In the genomic region with DNA sequence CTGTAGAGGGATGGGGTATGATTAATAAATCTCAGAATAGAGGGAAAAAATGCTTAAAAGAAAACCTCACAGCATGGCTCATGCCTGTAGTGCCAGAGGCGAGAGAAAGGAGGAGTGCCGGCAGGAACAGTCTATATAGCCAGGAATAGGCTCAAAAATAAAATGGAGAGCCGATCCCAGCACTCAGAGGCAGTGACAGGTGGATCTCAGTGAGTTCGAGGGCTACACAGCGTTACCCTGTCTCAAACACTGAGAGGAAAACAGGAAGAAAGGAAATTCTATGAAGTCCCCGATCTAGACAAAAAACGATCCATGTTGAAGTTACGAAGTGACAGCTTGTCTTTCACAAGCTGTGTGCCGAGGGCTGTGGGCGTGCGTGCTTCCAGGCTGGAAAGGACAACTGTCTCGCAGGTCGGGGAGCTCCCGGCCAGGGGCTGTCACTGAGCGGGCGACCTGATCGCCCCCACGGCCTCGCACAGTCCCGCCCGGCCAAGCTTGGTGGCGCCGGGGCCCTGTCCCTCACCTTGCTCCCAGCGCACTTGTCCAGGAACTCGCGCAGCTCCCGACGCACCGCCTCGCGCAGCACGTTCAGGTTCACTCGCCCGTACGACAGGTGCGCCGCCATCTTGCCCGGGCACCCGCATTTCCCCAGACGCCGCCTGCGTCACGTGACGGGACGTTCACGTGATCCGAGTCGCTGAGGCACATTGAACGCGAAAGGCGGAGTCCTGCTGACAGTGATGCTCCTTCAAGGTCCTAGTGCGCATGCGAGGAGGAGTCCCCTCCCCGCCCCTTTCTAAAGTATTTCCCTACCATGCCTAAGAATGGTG, we compare ENCODE assay signal across 7 mouse cellular contexts. TPM values are rescaled to one million over a fixed set of nuclear protein-coding genes. Genes with fewer than 3 reads are reported as not detected.
A peak's percentile ranks its signal among the peaks of the same experiment; 100 is the strongest.
DNase-seq lines count a peak whose midpoint lies in the region; ATAC-seq lines count a peak whose summit lies in the region.

A gene (minus strand): TSS at position 682 of the 830 bp plus-strand sequence.

- under 1% methylated on average over 54 of the region's 54 CpGs for WGBS in intestine, embryonic 16.5 days
- WGBS in midbrain, embryonic 11.5 days: under 1% methylated on average over 54 of the region's 54 CpGs

- no peaks in the 10 kb centered on the region for H3K9me3 ChIP-seq in intestine, embryonic 16.5 days (ENCODE audit: control insufficient read depth, low read length)
- H3K9me3 ChIP-seq in midbrain, embryonic 11.5 days (ENCODE audit: control insufficient read depth, low read length): no peaks in the 10 kb centered on the region

- no peaks in the 10 kb centered on the region for H3K27me3 ChIP-seq in intestine, embryonic 16.5 days (replicated peaks; ENCODE audit: control insufficient read depth, insufficient read depth, low read length)
- no peaks in the 10 kb centered on the region for H3K27me3 ChIP-seq in midbrain, embryonic 11.5 days (ENCODE audit: control insufficient read depth, insufficient read depth, low read length)

- intact Hi-C loops in left cerebral cortex, postnatal 36 days (cut with DNase I): loop anchor here (5.0 kb wide), 1 partner anchor 35 kb away; no protein-coding TSS in a partner anchor

- peak; percentile 98 for DNase-seq in adrenal gland, adult 8-10 months
- peak; percentile 98 for DNase-seq in embryo, embryonic 9.5 days (ENCODE audit: extremely low spot score)
- DNase-seq in gastrocnemius, postnatal 4 days (ENCODE audit: low spot score in 2 of 2): peak; percentile 98 to 99
- DNase-seq in left cerebral cortex, postnatal 36 days (ENCODE audit: low spot score in 2 of 2): peak; percentile 96 to 97
- peak; percentile 99 for DNase-seq in midbrain, embryonic 11.5 days (ENCODE audit: low spot score, missing footprints)
- peak; percentile 100 for DNase-seq in skeletal muscle tissue, adult 2 months (ENCODE audit: low read depth, low spot score)

- peak within 1 kb of the TSS; percentile 79 for H3K9ac ChIP-seq in intestine, embryonic 16.5 days (ENCODE audit: low read depth, low read length)
- peak within 1 kb of the TSS; percentile 83 for H3K9ac ChIP-seq in midbrain, embryonic 11.5 days (ENCODE audit: low read length)

- 0 out of 2 replicates have a peak, but pooled peaks cover 6% of the 10 kb centered on the region for H3K36me3 ChIP-seq in intestine, embryonic 16.5 days (ENCODE audit: control insufficient read depth, insufficient read depth, low read length)
- H3K36me3 ChIP-seq in midbrain, embryonic 11.5 days (ENCODE audit: control insufficient read depth, insufficient read depth, low read length): peaks cover 4% of the 10 kb centered on the region; the same call in 1 of the 2 replicates

- peak within 1 kb of the TSS; percentile 56 for H3K4me2 ChIP-seq in intestine, embryonic 16.5 days (ENCODE audit: low read depth, low read length)
- peak within 1 kb of the TSS; percentile 86 for H3K4me2 ChIP-seq in midbrain, embryonic 11.5 days

- peaks cover 5% of the 10 kb centered on the region for H3K4me1 ChIP-seq in intestine, embryonic 16.5 days (ENCODE audit: control insufficient read depth, insufficient read depth, low read length)
- H3K4me1 ChIP-seq in midbrain, embryonic 11.5 days (ENCODE audit: control insufficient read depth, insufficient read depth, low read length): peaks cover 6% of the 10 kb centered on the region; the same call in 1 of the 2 replicates

- peak within 1 kb of the TSS; percentile 43 for H3K27ac ChIP-seq in intestine, embryonic 16.5 days (ENCODE audit: low read length)
- no peak within 1 kb of the TSS for H3K27ac ChIP-seq in midbrain, embryonic 11.5 days (ENCODE audit: low read depth, low read length)

- peak; percentile 95 for ATAC-seq in intestine, embryonic 16.5 days
- peak; percentile 91 for ATAC-seq in midbrain, embryonic 11.5 days (ENCODE audit: low FRiP score)

- H3K4me3 ChIP-seq in intestine, embryonic 16.5 days (ENCODE audit: low read length): peak within 1 kb of the TSS; percentile 78
- H3K4me3 ChIP-seq in midbrain, embryonic 11.5 days (ENCODE audit: low read depth, low read length): peak within 1 kb of the TSS; percentile 97

RNA-seq across cellular contexts. Expression of the gene that starts here (rescaled TPM):
- total RNA-seq in adrenal gland, adult 8-10 months (2022): 10 to 100 TPM; 53.7 to 68.7 (median 64.1) TPM
- total RNA-seq in gastrocnemius, postnatal 4 days (2021): 10 to 100 TPM; 31.5 to 31.9 TPM
- polyA plus RNA-seq in intestine, embryonic 16.5 days (2015; fragmentation: Nextera tagmentation; extraction: Ambion mirVana): 31.6 and 33.5 TPM in 2 replicates
- 100 to 1,000 TPM in 1 of 2 experiments, 10 to 100 TPM in 1; 93.9 to 101 TPM for total RNA-seq in left cerebral cortex, postnatal 36 days (2021)
- 33.6 and 35.1 TPM in 2 replicates for polyA plus RNA-seq in midbrain, embryonic 11.5 days (2014; fragmentation: Nextera tagmentation; extraction: Ambion mirVana)
